ENCODE assay signal across 11 mouse cellular contexts in the genomic region with DNA sequence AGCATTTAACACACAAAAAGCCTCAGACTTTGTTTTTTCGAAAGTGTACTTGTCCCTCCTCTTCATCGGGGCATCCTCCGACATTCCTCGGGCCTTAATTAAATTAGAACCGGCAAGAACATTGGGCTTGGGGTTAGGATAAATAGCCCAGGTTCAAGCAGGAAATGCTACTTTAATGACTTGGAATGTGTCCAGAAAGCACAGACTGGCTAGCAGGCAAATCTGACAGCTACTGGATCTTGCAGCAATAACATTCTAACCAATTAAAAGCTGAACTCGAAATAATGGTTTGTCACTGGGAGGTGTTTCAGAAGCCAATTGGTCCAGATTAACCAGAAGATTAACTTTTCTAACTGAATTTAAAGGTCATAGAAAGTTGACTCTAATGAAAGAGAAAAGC.
DNase-seq lines count a peak whose midpoint lies in the region; ATAC-seq lines count a peak whose summit lies in the region.
"Had no signal": no experiment of that assay in that cellular context is flagged by ENCODE, and none has a peak within 500 bp of the region (broad histone marks: within the 10 kb centered on the region; RNA-seq: fewer than 3 reads in every experiment).

No protein-coding gene starts in this region.

- H3K4me1 ChIP-seq in forebrain, embryonic 15.5 days: peaks cover 8% of the 10 kb centered on the region; the same call in 1 of the 2 replicates

- H3K9me3 ChIP-seq in forebrain, embryonic 15.5 days: no peaks in the 10 kb centered on the region
- H3K9me3 ChIP-seq: limb, embryonic 13.5 days had no signal

- H3K4me2 ChIP-seq in forebrain, embryonic 15.5 days (replicated peaks): no peak overlapping the region
- H3K4me2 ChIP-seq: limb, embryonic 13.5 days had no signal

- H3K27ac ChIP-seq in forebrain, embryonic 15.5 days (replicated peaks): no peak overlapping the region
- H3K27ac ChIP-seq: gastrocnemius, adult 2 months; limb, embryonic 13.5 days had no signal

- H3K4me3 ChIP-seq in forebrain, embryonic 15.5 days: no peak overlapping the region
- H3K4me3 ChIP-seq: gastrocnemius, adult 2 months; limb, embryonic 13.5 days had no signal

- 0 out of 2 replicates have a peak, but pooled peaks have one; percentile 46 for ATAC-seq in forebrain, embryonic 15.5 days (replicated peaks)
- ATAC-seq in granulocyte monocyte progenitor cell, adult 5-6 weeks (replicated peaks; ENCODE audit: poor library complexity, severe bottlenecking): no peak

- H3K9ac ChIP-seq in forebrain, embryonic 15.5 days (replicated peaks): no peak overlapping the region
- H3K9ac ChIP-seq: limb, embryonic 13.5 days had no signal

- H3K27me3 ChIP-seq in forebrain, embryonic 15.5 days: no peaks in the 10 kb centered on the region
- H3K27me3 ChIP-seq: limb, embryonic 13.5 days had no signal

- H3K36me3 ChIP-seq in forebrain, embryonic 15.5 days: no peaks in the 10 kb centered on the region
- H3K36me3 ChIP-seq: limb, embryonic 13.5 days had no signal

- 11% methylated on average over 6 of the region's 6 CpGs for WGBS in forebrain, embryonic 15.5 days

- DNase-seq in kidney, adult 9 months: peak; percentile 20
- no peak for DNase-seq in kidney, adult 18-20 months
- peak; percentile 8 for DNase-seq in brain, embryonic 18.5 days (ENCODE audit: low read depth, low spot score)
- DNase-seq in mesoderm, embryonic 11.5 days (ENCODE audit: low read depth, low spot score): peak; percentile 2
- no peak for DNase-seq in adrenal gland, adult 8-10 months
- DNase-seq: gastrocnemius, adult 2 months; lung, adult 18-20 months; right cerebral cortex, postnatal 14 days had no signal

Comparison
In these comparisons a context has a peak if more than half of its experiments do, and no peak if none do; other contexts are left out.
1. DNase-seq: peak in kidney, adult 9 months (single experiment), brain, embryonic 18.5 days (single experiment) and mesoderm, embryonic 11.5 days (single experiment); none in kidney, adult 18-20 months (single experiment) and adrenal gland, adult 8-10 months (single experiment).